Mouse (Mus musculus) bone marrow macrophage, adult 2 months (primary cell): ENCODE data around the gene Tnfaip8l1. TPM values are rescaled to one million over a fixed set of nuclear protein-coding genes. Genes with fewer than 3 reads are reported as not detected.

Experiments used
- H3K27ac ChIP-seq: 2 replicates; pipeline ENCODE4 v1.5.1; 2012; ENCODE audit warnings: low read depth, low read length; ENCODE audit not compliant: insufficient read depth
- H3K4me1 ChIP-seq: 2 replicates; pipeline ENCODE4 v1.6.1; 2012; ENCODE audit warnings: low read length; ENCODE audit not compliant: control insufficient read depth, insufficient read depth
- H3K4me3 ChIP-seq: 2 replicates; pipeline ENCODE4 v1.5.1; 2012; ENCODE audit warnings: mild to moderate bottlenecking, low read length, moderate library complexity; ENCODE audit not compliant: insufficient read depth
- CTCF ChIP-seq: IDR thresholded peaks from 2 replicates; pipeline ENCODE4 v1.5.1; 2012; ENCODE audit warnings: low read depth, mild to moderate bottlenecking, low read length, moderate library complexity
- POLR2A ChIP-seq: IDR thresholded peaks from 2 replicates; pipeline ENCODE4 v1.6.1; 2012; ENCODE audit warnings: mild to moderate bottlenecking, low read depth, low read length, borderline replicate concordance
- polyA plus RNA-seq: library from polyadenylated mRNA; stranded (reverse); fragments of >200 nt; gene quantifications from 2 replicates; pipeline ENCODE4 v1.2.4, GENCODE M21; 2012; ENCODE audit not compliant: missing spikeins, insufficient read depth, insufficient read length

The Tnfaip8l1 gene
- polyA plus RNA-seq, 1 experiment = 5.4 TPM

- no peak for TF ChIP-seq CTCF
- no peak for TF ChIP-seq POLR2A
- Histone ChIP-seq H3K4me3 (no peak overlapping the region), H3K4me1 (0 out of 2 replicates have a peak, but pooled peaks cover 2% of the 10 kb centered on the region), H3K27ac (no peak overlapping the region)
These were observed 25.7 kb upstream of the Tnfaip8l1 start for GRCm38 (mm10) chr17:56136558-56136957.

- no peak overlapping the region for H3K27ac ChIP-seq
- 0 out of 2 replicates have a peak, but pooled peaks cover 2% of the 10 kb centered on the region for H3K4me1 ChIP-seq
- TF ChIP-seq CTCF (no peak), POLR2A (no peak)
- no peak overlapping the region for H3K4me3 ChIP-seq
These were observed 24.3 kb upstream of the Tnfaip8l1 start for GRCm38 (mm10) chr17:56137839-56138613.

- Histone ChIP-seq H3K27ac (no peak overlapping the region), H3K4me1 (0 out of 2 replicates have a peak, but pooled peaks cover 2% of the 10 kb centered on the region), H3K4me3 (peak overlapping the region; percentile 55)
- no peak for TF ChIP-seq POLR2A
- no peak for TF ChIP-seq CTCF
These were observed 22.9 kb upstream of the Tnfaip8l1 start for GRCm38 (mm10) chr17:56139355-56139754.

- no peak for TF ChIP-seq POLR2A
- Histone ChIP-seq H3K27ac (no peak within 1 kb of the TSS), H3K4me3 (peak within 1 kb of the TSS; percentile 55), H3K4me1 (0 out of 2 replicates have a peak, but pooled peaks cover 2% of the 10 kb centered on the region)
These were observed 22.2 kb upstream of the Tnfaip8l1 start, which contains the start of gene Sema6b for GRCm38 (mm10) chr17:56139858-56140595. Gene Sema6b, minus strand, starts transcription at chr17:56140343.

- Histone ChIP-seq H3K4me3 (no peak overlapping the region), H3K4me1 (no peaks in the 10 kb centered on the region), H3K27ac (no peak overlapping the region)
- TF ChIP-seq POLR2A = no peak
- TF ChIP-seq CTCF = no peak
These were observed 20.3 kb upstream of the Tnfaip8l1 start for GRCm38 (mm10) chr17:56141702-56142605.

GRCm38 (mm10) chr17:56144546-56144945 lies 17.7 kb upstream of the Tnfaip8l1 start:
- Histone ChIP-seq H3K27ac (no peak overlapping the region), H3K4me1 (no peaks in the 10 kb centered on the region), H3K4me3 (no peak overlapping the region)
- TF ChIP-seq POLR2A (no peak), CTCF (no peak)

- Histone ChIP-seq H3K4me3 (no peak overlapping the region), H3K4me1 (no peaks in the 10 kb centered on the region), H3K27ac (no peak overlapping the region)
- no peak for TF ChIP-seq CTCF
- TF ChIP-seq POLR2A = no peak
These were observed 16.1 kb upstream of the Tnfaip8l1 start for GRCm38 (mm10) chr17:56146131-56146530.

- H3K4me1 ChIP-seq = no peaks in the 10 kb centered on the region
- H3K4me3 ChIP-seq = no peak overlapping the region
- no peak overlapping the region for H3K27ac ChIP-seq
- TF ChIP-seq POLR2A (no peak), CTCF (no peak)
These were observed 14.9 kb upstream of the Tnfaip8l1 start for GRCm38 (mm10) chr17:56147420-56147819.

GRCm38 (mm10) chr17:56148280-56148679 lies 14.0 kb upstream of the Tnfaip8l1 start:
- TF ChIP-seq CTCF = no peak
- no peak for TF ChIP-seq POLR2A
- Histone ChIP-seq H3K4me3 (no peak overlapping the region), H3K4me1 (peaks cover under 1% of the 10 kb centered on the region; the same call in 1 of the 2 replicates), H3K27ac (no peak overlapping the region)
